Mouse (Mus musculus) heart, adult 18-20 months (tissue): ENCODE results near the gene Cfap45. TPM values are rescaled to one million over a fixed set of nuclear protein-coding genes. Genes with fewer than 3 reads are reported as not detected.

Experiments
- DNase-seq, 2 experiments: peaks; one replicate each; pipeline ENCODE4 v3.0.0; 2021 to 2022; ENCODE audit warnings: mixed read lengths in 1 of 2
- total RNA-seq, 2 experiments: library from RNA; stranded (reverse); gene quantifications; 2 replicates each; pipeline ENCODE4 v1.2.3; 2021

Gene Cfap45
- total RNA-seq, 2 experiments from 2014 or later = 1.2 TPM; not detected in 1

GRCm38 (mm10) chr1:172518013-172518412 is 2.6 kb upstream of the Cfap45 start:
- peak in 1 of 2 experiments; percentile 9 for DNase-seq

- DNase-seq = peak in 1 of 2 experiments; percentile 5
Observed at GRCm38 (mm10) chr1:172519644-172520043, 957 bp upstream of the Cfap45 start.

DNA sequence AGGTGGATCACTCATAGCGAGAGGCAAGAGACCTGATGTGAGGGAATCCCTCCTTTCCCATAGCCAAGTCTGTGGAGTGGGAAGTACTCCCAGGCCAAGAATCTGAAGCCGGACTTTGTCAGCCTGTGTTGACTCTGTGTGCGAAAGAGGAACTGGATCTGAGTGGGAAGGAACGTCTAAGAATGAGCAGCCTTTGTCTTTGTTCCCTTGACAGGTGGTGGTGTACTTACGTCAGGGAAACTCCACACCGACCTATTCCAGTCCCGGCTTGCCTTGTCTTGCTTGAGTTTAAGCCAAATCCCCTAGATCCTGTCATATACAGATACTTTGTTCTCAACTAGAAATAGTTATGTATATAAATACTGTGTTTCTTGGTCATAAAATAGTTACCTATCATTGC is 1.9 kb downstream of the Cfap45 start:
- DNase-seq = peak in 1 of 2 experiments; percentile 52

GRCm38 (mm10) chr1:172523699-172524101 is 3.1 kb downstream of the Cfap45 start:
- DNase-seq = peak; percentile 63 to 72

DNA sequence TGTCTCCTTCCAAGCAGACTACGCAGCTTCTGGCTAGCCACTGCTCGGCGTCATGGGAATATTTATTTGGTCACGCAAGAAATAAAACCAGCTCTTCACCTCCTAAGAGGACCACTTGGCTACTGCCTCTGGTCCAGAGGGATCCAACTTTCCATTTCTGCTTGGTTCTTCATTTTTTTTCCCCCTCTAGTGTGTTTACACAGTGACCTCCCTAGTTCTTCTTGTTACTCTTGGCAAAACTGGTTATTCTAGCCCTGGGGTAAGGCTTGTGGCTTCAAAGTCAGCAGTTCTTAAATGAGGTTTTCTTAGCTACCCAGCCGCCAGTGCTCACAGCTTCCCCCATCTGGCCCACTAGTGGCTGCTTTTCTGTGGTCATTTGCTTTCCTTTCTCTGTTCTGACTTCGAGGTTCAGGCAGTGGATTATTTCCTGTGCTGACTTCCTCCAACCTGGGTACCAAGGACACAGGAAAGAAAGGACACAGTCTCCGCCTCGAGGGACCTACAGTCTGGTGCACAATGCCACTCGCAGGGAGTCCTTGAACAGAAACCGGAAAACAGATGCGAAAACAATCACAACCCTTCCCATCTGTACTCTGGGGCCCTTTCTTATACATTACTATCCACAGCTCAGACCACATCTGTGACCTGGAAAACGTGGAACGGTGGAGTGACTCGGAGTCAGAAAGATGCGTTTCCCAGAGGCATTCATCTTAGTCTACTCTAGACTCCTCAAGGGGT is 4.6 kb downstream of the Cfap45 start:
- peak; percentile 77 to 89 for DNase-seq

DNA sequence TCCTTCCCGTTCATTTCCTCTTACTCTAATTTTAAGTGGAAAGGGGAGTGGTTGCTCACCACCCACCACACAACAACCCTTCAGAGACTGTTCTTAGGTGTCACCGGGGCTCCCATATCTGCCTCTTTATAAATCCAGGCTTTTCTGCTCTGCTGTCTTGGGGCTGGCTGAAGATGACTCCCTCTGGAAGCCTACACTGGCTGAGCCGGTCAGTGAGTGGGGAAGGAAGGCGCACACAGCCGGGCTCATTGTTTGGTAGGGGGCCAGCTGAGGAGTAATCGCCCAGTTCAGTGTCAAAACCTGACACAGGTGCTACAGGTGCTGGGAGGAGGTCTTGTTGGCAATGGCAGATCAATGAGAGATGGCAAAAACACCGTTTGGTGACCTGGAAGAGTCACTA is 5.4 kb downstream of the Cfap45 start:
- no peak for DNase-seq

- DNase-seq = peak; percentile 78 to 84
Observed at GRCm38 (mm10) chr1:172526380-172527081, 5.9 kb downstream of the Cfap45 start.

- no peak for DNase-seq
Observed at GRCm38 (mm10) chr1:172527431-172527830, 6.8 kb downstream of the Cfap45 start.

- peak; percentile 93 to 98 for DNase-seq
Observed at GRCm38 (mm10) chr1:172528701-172529100, 8.1 kb downstream of the Cfap45 start.

GRCm38 (mm10) chr1:172530544-172531220 is 10.1 kb downstream of the Cfap45 start:
- DNase-seq = no peak

DNA sequence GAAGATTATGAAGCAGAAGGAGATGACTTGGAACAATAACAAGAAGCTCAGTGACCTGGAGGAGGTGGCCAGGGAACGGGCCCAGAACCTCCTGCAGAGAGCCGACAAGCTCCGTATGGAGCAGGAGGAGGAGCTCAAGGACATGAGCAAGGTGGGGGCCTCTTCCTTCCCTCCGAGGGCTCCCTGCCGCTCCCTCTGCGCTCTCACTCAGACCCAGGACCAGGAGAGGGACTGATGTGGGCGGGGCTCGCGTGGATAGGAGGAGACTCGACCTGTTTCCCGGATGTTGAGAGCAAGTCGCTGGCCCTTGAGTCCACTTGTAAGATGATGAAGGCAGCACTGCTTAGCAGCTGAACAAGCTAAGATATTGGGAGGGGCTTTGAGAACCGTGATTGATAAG is 11.9 kb downstream of the Cfap45 start:
- DNase-seq = peak in 1 of 2 experiments; percentile 62

- DNase-seq = no peak
Observed at GRCm38 (mm10) chr1:172535116-172535515, 14.5 kb downstream of the Cfap45 start.

GRCm38 (mm10) chr1:172539827-172540226 is 19.2 kb downstream of the Cfap45 start:
- DNase-seq = no peak

DNA sequence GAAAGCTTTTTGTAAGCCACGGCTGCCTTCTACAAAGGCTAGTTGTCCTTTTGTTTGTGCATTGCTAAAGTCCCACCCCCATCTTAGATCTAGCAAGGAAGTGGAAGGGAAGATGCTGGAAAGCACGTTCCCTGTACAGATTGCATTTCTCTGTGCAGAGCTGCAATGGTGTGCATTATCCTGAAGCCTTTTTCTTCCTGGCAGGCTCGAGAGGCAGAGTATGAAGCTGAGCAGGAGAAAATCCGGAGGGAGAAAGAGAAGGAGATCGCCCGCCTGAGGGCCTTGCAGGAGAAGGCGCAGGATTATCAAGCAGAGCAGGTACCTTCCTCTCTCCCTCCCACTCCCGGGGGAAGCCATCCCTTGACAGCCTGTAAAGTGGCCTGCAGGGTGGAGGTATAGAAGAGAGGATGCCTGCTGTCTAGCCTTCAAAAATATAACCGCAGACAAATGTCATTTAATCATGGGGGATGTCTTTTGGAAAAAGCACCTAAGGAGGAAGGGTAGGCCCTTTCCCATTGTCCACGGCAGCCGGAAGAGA is 19.8 kb downstream of the Cfap45 start:
- no peak for DNase-seq

GRCm38 (mm10) chr1:172546062-172546461 is 25.5 kb downstream of the Cfap45 start:
- no peak for DNase-seq

DNA sequence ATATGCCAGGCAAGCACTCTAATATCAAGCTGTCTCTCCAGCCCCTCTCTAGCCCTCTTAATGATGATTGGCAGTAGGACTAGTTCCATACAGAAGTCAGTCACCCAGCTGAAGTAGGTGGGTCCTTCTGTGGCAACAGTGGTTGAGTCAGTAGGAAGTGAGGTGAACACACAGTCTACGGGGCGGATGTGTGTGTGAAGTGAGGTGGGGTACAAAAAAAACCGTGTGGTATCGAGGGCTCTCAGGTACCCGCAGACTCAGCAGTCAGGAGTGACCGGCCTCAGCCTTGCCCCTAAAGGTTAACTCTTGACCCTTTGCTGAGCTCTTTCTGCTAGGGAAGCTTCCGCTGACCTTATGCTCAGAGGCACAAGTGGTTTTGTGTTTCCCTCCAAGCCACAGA is 27.9 kb downstream of the Cfap45 start:
- DNase-seq = no peak

DNA sequence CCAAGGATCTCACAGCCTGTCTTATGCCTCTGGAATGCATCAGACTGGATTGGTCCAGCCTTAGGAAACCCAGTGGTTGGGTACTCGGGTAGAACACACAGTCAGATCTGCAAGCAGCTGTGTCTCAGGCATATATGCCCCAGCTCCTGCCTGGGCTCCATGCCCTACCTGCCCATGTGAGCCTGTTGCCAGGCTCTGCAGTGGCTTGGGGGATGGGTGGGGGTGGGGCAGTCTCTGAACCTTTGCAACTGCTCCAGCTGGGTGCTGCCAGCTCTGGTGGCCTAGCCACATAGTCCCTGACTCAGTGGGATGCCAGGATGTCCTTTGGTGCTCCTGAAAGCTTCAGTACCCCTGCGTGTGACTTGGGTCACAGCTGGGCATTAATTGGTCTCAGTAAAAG is 28.7 kb downstream of the Cfap45 start:
- DNase-seq = no peak

DNA sequence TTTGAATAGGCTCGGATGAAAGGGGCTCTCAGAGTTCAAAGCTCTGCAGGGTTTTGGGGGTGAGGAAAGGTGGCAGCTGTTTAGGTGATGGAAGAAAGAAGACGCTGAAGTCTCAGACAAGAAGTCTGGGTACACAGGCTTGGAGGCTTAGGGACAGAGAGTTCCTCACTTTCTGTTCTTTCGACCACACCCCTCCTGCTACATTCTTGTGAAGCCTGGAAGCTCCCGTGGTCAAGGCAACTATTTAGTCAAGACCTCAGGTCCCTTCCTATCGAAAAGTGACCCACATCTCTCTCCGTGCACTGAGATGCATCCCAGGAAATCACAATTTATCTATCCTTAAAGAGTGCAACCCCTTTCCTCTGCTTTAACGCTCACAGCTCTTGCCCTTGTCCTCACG is 29.1 kb downstream of the Cfap45 start:
- no peak for DNase-seq

GRCm38 (mm10) chr1:172550551-172550951 is 29.9 kb downstream of the Cfap45 start:
- peak; percentile 69 to 81 for DNase-seq

DNA sequence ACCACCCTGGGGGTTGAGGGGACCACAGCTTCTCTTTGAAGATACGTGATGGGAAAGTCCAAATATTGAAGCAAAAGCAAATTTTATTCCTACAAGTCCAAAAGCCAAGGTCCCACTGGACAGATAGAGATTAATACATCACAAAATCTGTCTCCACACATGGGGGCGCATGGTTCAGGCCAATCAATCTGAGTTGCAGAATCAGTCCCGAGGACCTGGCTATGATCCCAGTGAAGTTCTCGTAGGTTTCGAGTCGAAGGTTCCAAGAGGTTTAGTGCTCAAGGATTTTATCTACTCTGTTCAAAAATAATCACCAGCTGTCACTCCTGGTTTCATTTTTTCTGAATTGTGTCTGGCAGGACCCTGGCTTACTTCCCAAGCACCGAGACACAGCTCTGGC is 30.4 kb downstream of the Cfap45 start:
- DNase-seq = no peak

DNA sequence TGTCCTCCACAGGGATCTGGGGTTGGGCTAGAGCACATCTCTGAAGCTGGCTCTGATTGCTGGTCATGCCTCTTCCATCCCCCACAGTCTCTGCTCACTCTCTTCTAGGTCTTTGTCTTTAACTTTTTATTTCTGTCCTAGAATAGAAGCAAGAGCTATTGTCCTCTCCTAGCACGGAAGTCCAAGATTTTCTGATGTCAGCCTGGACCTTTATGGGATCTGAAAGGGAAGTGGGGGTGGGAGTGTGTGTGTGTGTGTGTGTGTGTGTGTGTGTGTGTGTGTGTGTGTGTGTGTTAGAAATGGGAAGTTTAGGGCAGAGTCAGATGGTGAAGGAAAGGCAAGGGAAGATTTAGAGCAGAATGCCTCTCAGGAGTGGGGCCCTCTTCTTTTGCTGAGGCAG is 32.0 kb downstream of the Cfap45 start:
- DNase-seq = peak in 1 of 2 experiments; percentile 33

- DNase-seq = no peak
Observed at GRCm38 (mm10) chr1:172555638-172556037, 35.0 kb downstream of the Cfap45 start, which contains the start of gene Vsig8. Gene Vsig8 (plus strand): TSS chr1:172555938.
